Mouse (Mus musculus): ENCODE measurements at regions not wholly inside any gene's neighbourhood (a gene's known extent, or its start where the extent isn't known, plus 50 kb on each side); places are given as distances from the start of the nearest gene placed in this dataset.

DNA sequence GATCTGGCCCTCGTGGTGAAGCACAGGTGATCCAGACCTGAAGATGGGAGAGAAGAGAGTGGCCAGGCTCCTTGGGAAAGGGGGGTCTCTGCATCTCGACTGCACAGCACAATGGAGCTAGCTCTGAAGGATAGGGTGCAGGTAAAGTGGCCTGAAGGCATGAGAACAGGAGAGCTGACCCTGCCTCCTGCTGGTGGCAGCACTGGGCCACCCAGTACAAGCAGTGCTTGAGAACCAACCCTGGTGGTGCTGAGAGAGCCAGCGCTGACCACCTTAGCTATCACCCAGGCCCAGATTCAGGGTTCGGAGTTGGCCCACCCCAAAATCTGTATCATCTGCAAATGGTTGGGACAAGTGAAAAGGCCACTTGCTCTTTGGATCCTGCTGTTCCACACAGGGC is 66.2 kb downstream of the A730009L09Rik start:
- no peak for ATAC-seq (ENCODE audit: low read depth)
- Histone ChIP-seq H3K27me3 (ENCODE audit: control insufficient read depth, insufficient read depth, low read depth, low read length) (no peaks in the 10 kb centered on the region), H3K4me1 (replicated peaks; ENCODE audit: control insufficient read depth, insufficient read depth, low read length) (no peaks in the 10 kb centered on the region), H3K4me2 (ENCODE audit: low read depth, low read length) (no peak overlapping the region), H3K4me3 (ENCODE audit: low read length) (no peak overlapping the region), H3K36me3 (ENCODE audit: control insufficient read depth, insufficient read depth, low read length) (no peaks in the 10 kb centered on the region), H3K9ac (ENCODE audit: low read length) (no peak overlapping the region), H3K9me3 (ENCODE audit: control insufficient read depth, low read length) (no peaks in the 10 kb centered on the region), H3K27ac (ENCODE audit: low read length) (no peak overlapping the region)
- 65% methylated on average over 4 of the region's 4 CpGs for WGBS

- H3K9ac ChIP-seq (ENCODE audit: low read length): no peak overlapping the region
- no peaks in the 10 kb centered on the region for H3K4me1 ChIP-seq (replicated peaks; ENCODE audit: control insufficient read depth, insufficient read depth, low read length)
- 71% methylated on average over 7 of the region's 7 CpGs for WGBS
- H3K4me2 ChIP-seq (ENCODE audit: low read depth, low read length): no peak overlapping the region
- no peak overlapping the region for H3K4me3 ChIP-seq (ENCODE audit: low read length)
- no peaks in the 10 kb centered on the region for H3K36me3 ChIP-seq (ENCODE audit: control insufficient read depth, insufficient read depth, low read length)
- no peak for ATAC-seq (ENCODE audit: low read depth)
- no peaks in the 10 kb centered on the region for H3K9me3 ChIP-seq (ENCODE audit: control insufficient read depth, low read length)
- no peaks in the 10 kb centered on the region for H3K27me3 ChIP-seq (ENCODE audit: control insufficient read depth, insufficient read depth, low read depth, low read length)
- no peak overlapping the region for H3K27ac ChIP-seq (ENCODE audit: low read length)
Measured at GRCm38 (mm10) chr16:84583323-84583722, 68.4 kb downstream of the A730009L09Rik start.

DNA sequence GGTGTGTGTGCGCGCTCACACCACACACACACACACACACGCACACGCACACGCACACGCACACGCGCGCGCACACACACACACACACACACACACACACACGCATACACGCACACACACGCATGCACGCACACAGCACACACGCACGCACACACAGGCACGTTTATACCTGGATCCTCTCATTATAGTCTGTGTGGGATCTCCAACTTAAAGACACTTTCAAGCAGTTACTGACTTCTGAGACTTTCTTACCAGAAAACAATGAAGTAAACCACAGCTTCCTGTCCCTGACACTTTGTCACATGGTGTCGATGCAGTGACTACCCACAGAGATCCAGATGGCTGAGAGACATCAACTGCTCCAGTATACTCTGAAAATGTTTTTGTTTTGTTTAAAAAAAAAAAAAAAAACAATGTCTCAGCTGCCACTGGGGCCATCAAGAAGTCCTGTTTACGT is 68.9 kb downstream of the A730009L09Rik start:
- H3K9me3 ChIP-seq (ENCODE audit: control insufficient read depth, low read length): no peaks in the 10 kb centered on the region
- no peak overlapping the region for H3K4me3 ChIP-seq (ENCODE audit: low read length)
- no peak overlapping the region for H3K9ac ChIP-seq (ENCODE audit: low read length)
- ATAC-seq (ENCODE audit: low read depth): no peak
- no peaks in the 10 kb centered on the region for H3K27me3 ChIP-seq (ENCODE audit: control insufficient read depth, insufficient read depth, low read depth, low read length)
- 85% methylated on average over 19 of the region's 19 CpGs for WGBS
- no peak overlapping the region for H3K4me2 ChIP-seq (ENCODE audit: low read depth, low read length)
- no peaks in the 10 kb centered on the region for H3K36me3 ChIP-seq (ENCODE audit: control insufficient read depth, insufficient read depth, low read length)
- H3K27ac ChIP-seq (ENCODE audit: low read length): no peak overlapping the region
- no peaks in the 10 kb centered on the region for H3K4me1 ChIP-seq (replicated peaks; ENCODE audit: control insufficient read depth, insufficient read depth, low read length)

- Histone ChIP-seq H3K4me2 (ENCODE audit: low read depth, low read length) (no peak overlapping the region), H3K36me3 (ENCODE audit: control insufficient read depth, insufficient read depth, low read length) (no peaks in the 10 kb centered on the region), H3K4me3 (ENCODE audit: low read length) (no peak overlapping the region), H3K27me3 (ENCODE audit: control insufficient read depth, insufficient read depth, low read depth, low read length) (no peaks in the 10 kb centered on the region), H3K4me1 (replicated peaks; ENCODE audit: control insufficient read depth, insufficient read depth, low read length) (no peaks in the 10 kb centered on the region), H3K9ac (ENCODE audit: low read length) (no peak overlapping the region), H3K27ac (ENCODE audit: low read length) (no peak overlapping the region), H3K9me3 (ENCODE audit: control insufficient read depth, low read length) (no peaks in the 10 kb centered on the region)
- ATAC-seq (ENCODE audit: low read depth): no peak
- WGBS: 83% methylated on average over 14 of the region's 14 CpGs
Measured at GRCm38 (mm10) chr16:84584724-84585399, 69.9 kb downstream of the A730009L09Rik start.

DNA sequence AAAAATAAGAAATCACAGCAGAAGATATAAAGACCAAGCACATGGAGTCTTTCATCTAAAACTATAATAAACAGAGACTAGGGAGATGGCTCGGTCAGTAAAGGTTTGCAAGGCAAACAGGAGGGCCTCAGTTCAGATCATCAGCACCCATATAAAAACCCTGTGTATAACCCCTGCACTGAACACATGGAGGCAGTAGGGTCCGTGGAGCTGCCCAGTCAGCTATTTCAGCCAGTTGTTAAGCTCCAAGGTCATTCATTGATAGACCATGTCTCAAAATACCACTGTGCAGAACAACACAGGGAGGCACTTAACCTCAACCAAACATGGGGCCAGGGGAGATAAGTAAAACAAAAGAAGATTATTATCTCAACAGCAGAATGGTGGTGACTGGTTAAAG is 78.1 kb downstream of the A730009L09Rik start:
- no peak for ATAC-seq (ENCODE audit: low read depth)
- Histone ChIP-seq H3K27ac (ENCODE audit: low read length) (no peak overlapping the region), H3K36me3 (ENCODE audit: control insufficient read depth, insufficient read depth, low read length) (no peaks in the 10 kb centered on the region), H3K9ac (ENCODE audit: low read length) (no peak overlapping the region), H3K27me3 (ENCODE audit: control insufficient read depth, insufficient read depth, low read depth, low read length) (no peaks in the 10 kb centered on the region), H3K9me3 (ENCODE audit: control insufficient read depth, low read length) (no peaks in the 10 kb centered on the region), H3K4me2 (ENCODE audit: low read depth, low read length) (no peak overlapping the region), H3K4me3 (ENCODE audit: low read length) (no peak overlapping the region), H3K4me1 (replicated peaks; ENCODE audit: control insufficient read depth, insufficient read depth, low read length) (no peaks in the 10 kb centered on the region)
- whole genome bisulfite sequencing: 38% methylated on average over 2 of the region's 2 CpGs

DNA sequence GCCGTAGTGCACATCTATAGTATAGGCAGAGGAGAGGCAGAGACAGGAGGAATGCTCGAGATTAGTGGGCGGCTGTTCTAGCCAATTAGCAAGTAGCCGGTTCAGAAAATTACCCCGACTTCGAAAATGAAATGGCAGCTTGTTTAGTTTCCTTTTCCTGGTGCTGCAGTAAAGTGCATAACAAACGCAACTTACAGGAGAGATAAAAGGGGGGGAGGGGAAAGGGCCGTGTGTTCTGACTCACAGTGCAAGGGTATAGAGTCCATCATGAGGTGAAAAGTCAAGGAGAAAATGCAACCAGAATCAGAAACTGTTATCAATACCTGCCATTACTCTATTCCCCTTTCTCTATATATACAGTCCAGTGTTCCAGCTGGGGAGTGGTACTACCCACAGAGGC is 88.0 kb downstream of the A730009L09Rik start:
- Histone ChIP-seq H3K27me3 (ENCODE audit: control insufficient read depth, insufficient read depth, low read depth, low read length) (no peaks in the 10 kb centered on the region), H3K27ac (ENCODE audit: low read length) (no peak overlapping the region), H3K9ac (ENCODE audit: low read length) (no peak overlapping the region), H3K4me2 (ENCODE audit: low read depth, low read length) (no peak overlapping the region), H3K36me3 (ENCODE audit: control insufficient read depth, insufficient read depth, low read length) (no peaks in the 10 kb centered on the region), H3K4me1 (replicated peaks; ENCODE audit: control insufficient read depth, insufficient read depth, low read length) (no peaks in the 10 kb centered on the region), H3K4me3 (ENCODE audit: low read length) (no peak overlapping the region), H3K9me3 (ENCODE audit: control insufficient read depth, low read length) (no peaks in the 10 kb centered on the region)
- 74% methylated on average over 8 of the region's 8 CpGs for WGBS
- ATAC-seq (ENCODE audit: low read depth): no peak

DNA sequence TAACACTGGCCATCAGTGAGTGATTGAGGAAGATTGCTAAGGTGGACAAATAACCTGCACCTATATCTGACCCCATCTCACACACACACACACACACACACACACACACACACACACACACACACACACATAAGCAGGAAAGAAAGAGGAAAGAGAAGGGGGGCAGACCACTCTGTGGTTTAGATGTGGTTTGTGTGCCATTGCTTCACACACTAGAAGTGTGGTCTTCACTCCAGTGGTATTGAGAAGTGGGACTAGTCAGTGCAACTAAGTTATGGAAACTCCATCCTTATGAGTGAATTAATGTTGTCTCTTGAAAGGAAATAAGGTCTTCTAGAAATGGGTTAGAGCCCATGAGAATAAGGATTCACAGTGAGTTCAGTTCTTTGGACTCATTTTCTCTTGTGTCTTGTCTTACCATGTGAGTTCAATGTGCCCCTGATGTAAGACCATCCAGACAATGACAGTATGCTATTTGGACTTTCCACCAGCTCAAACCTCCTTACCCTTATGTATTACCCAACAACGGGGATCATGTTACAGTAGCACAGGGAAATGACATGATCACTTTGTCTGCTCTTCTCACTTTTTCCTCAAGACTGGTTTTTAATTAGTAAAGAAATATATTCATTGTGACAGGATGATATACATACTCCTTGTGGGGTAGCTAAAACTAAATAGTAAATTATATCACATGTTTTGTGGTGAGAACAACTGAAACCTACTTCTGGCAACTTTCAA is 88.7 kb downstream of the A730009L09Rik start:
- Histone ChIP-seq H3K9ac (ENCODE audit: low read length) (no peak overlapping the region), H3K4me2 (ENCODE audit: low read depth, low read length) (no peak overlapping the region), H3K9me3 (ENCODE audit: control insufficient read depth, low read length) (no peaks in the 10 kb centered on the region), H3K27ac (ENCODE audit: low read length) (no peak overlapping the region), H3K27me3 (ENCODE audit: control insufficient read depth, insufficient read depth, low read depth, low read length) (no peaks in the 10 kb centered on the region), H3K4me1 (replicated peaks; ENCODE audit: control insufficient read depth, insufficient read depth, low read length) (no peaks in the 10 kb centered on the region), H3K4me3 (ENCODE audit: low read length) (no peak overlapping the region), H3K36me3 (ENCODE audit: control insufficient read depth, insufficient read depth, low read length) (no peaks in the 10 kb centered on the region)
- no peak for ATAC-seq (ENCODE audit: low read depth)
- WGBS: 89% methylated on average over 1 of the region's 1 CpGs

DNA sequence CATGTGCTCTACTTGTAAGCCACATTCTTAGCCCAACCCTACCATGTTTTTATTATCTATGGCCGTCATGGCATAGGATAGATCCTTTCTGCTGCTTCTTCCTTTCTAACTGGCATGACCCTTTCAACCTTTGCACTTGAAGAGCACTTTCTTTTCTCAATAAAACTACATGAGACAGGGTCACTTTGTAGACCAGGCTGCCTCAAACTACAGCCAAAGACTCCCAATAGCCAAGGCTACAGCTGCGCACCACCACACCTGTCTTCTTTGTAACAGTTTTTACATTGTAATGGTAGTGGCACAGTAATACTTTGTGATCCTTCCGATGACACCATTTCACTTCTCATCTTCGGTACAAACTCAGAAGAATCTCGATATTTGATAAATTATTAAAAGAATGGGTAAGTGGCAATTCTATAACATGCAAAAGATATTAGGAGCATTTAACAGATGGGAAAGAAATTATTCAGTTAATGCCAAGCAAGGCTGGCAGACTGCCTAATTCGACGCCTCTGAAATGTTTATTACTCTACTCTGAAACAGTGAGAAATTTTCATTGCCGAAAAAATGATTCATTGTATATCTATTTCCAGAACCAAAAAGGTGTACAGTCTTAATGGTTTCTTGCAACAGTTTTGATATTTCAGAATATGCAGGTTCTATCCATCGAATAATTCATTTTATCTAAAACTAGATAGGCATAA is 89.5 kb downstream of the A730009L09Rik start:
- Histone ChIP-seq H3K4me1 (replicated peaks; ENCODE audit: control insufficient read depth, insufficient read depth, low read length) (no peaks in the 10 kb centered on the region), H3K27me3 (ENCODE audit: control insufficient read depth, insufficient read depth, low read depth, low read length) (no peaks in the 10 kb centered on the region), H3K9me3 (ENCODE audit: control insufficient read depth, low read length) (no peaks in the 10 kb centered on the region), H3K27ac (ENCODE audit: low read length) (no peak overlapping the region), H3K36me3 (ENCODE audit: control insufficient read depth, insufficient read depth, low read length) (no peaks in the 10 kb centered on the region), H3K9ac (ENCODE audit: low read length) (no peak overlapping the region), H3K4me3 (ENCODE audit: low read length) (no peak overlapping the region), H3K4me2 (ENCODE audit: low read depth, low read length) (no peak overlapping the region)
- ATAC-seq (ENCODE audit: low read depth): no peak
- 84% methylated on average over 9 of the region's 9 CpGs for WGBS

DNA sequence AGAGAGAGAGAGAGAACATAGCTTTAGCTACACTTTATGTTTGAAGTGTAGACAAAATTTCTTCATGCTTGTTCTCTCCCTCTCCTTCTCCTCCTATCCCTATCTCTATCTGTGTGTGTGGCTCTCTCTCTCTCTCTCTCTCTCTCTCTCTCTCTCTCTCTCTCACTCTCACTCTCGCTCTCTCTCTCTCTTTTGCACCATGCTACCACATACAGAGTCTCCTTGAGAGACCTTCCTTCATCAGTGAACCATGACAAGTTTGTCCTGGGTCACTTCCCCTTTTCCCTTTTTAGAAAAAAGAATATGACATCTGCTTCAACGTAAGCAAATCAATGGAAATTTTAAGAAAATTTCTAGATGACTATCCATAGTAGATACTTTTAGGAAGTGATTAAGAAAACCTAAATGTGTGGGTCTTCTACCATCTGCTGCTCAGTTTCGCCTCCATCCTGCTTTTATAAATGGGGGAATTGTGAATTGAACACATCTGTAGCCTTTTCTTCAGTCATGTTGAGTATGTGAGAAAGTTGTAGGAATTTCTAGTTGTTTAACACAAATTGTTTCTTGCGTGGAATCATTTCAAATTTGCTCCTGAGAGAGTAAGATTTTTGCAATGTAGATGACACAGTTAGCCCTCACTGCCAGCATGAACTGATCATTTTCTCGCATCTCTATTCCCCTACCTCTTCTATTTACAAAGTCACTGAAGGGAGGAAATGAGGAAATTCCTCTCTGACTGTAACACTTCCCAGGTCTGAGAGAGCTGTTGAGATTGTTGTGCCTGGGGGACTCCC is 91.3 kb downstream of the A730009L09Rik start:
- no peak for ATAC-seq (ENCODE audit: low read depth)
- Histone ChIP-seq H3K4me2 (ENCODE audit: low read depth, low read length) (no peak overlapping the region), H3K4me3 (ENCODE audit: low read length) (no peak overlapping the region), H3K27me3 (ENCODE audit: control insufficient read depth, insufficient read depth, low read depth, low read length) (no peaks in the 10 kb centered on the region), H3K4me1 (replicated peaks; ENCODE audit: control insufficient read depth, insufficient read depth, low read length) (no peaks in the 10 kb centered on the region), H3K36me3 (ENCODE audit: control insufficient read depth, insufficient read depth, low read length) (no peaks in the 10 kb centered on the region), H3K27ac (ENCODE audit: low read length) (no peak overlapping the region), H3K9me3 (ENCODE audit: control insufficient read depth, low read length) (no peaks in the 10 kb centered on the region), H3K9ac (ENCODE audit: low read length) (no peak overlapping the region)
- WGBS: 63% methylated on average over 5 of the region's 5 CpGs

Measured in lung, embryonic 16.5 days (tissue).